Mouse (Mus musculus) liver, embryonic 14.5 days (tissue): ENCODE results near the gene AI593442. TPM values are rescaled to one million over a fixed set of nuclear protein-coding genes. Genes with fewer than 3 reads are reported as not detected.

Experiments used
- ATAC-seq: fragments of 200-750 bp; cut with Nextera tagmentation; 2 replicates; pipeline ENCODE4 v1.8.0; 2017; ENCODE audit warnings: moderate number of reproducible peaks, mild to moderate bottlenecking, moderate library complexity; ENCODE audit not compliant: insufficient read depth
- DNase-seq, 3 experiments: peaks; one replicate each; pipeline ENCODE4 v3.0.0-alpha.2; 2012 to 2013; ENCODE audit warnings: low read depth in 3 of 3, low spot score in 3 of 3
- H3K27ac ChIP-seq: fragments of 300-500 bp; sonication (generic); 2 replicates; pipeline ENCODE4 v1.5.1; 2014; ENCODE audit warnings: moderate library complexity, mild to moderate bottlenecking, control low read depth, inconsistent platforms
- H3K27me3 ChIP-seq: fragments of 300-500 bp; sonication (generic); 2 replicates; pipeline ENCODE4 v1.6.1; 2014; ENCODE audit warnings: mild to moderate bottlenecking, low read length, moderate library complexity; ENCODE audit not compliant: control insufficient read depth, insufficient read depth
- H3K36me3 ChIP-seq: fragments of 300-500 bp; sonication (generic); replicated peaks from 2 replicates; pipeline ENCODE4 v1.6.1; 2014; ENCODE audit warnings: low read depth; ENCODE audit not compliant: control insufficient read depth, insufficient read depth
- H3K4me1 ChIP-seq, 2 experiments: fragments of 200-500 bp in 1 of 2; fragments of 300-500 bp in 1 of 2; sonication (generic) in 1 of 2; replicated peaks; 2 replicates each; pipeline ENCODE4 v1.6.1; 2012 to 2014; ENCODE audit warnings: antibody characterized with exemption in 1 of 2, inconsistent platforms in 1 of 2, low read length in 1 of 2; ENCODE audit not compliant: control insufficient read depth in 2 of 2, insufficient read depth in 2 of 2
- H3K4me2 ChIP-seq: fragments of 300-500 bp; sonication (generic); 2 replicates; pipeline ENCODE4 v1.6.1; 2014; ENCODE audit warnings: low read depth, mild to moderate bottlenecking, control low read depth, moderate library complexity
- H3K4me3 ChIP-seq, 2 experiments: fragments of 200-500 bp in 1 of 2; fragments of 300-500 bp in 1 of 2; sonication (generic) in 1 of 2; 2 replicates each; pipeline ENCODE4 v1.5.1; 2012 to 2014; ENCODE audit warnings: low read depth in 2 of 2, low read length in 2 of 2, mild to moderate bottlenecking in 2 of 2, control low read depth in 1 of 2, inconsistent platforms in 1 of 2, moderate library complexity in 1 of 2; ENCODE audit not compliant: insufficient read depth in 1 of 2
- H3K9ac ChIP-seq: fragments of 300-500 bp; sonication (generic); replicated peaks from 2 replicates; pipeline ENCODE4 v1.6.1; 2014; ENCODE audit warnings: mild to moderate bottlenecking, control low read depth, moderate library complexity
- H3K9me3 ChIP-seq: fragments of 300-500 bp; sonication (generic); 2 replicates; pipeline ENCODE4 v1.6.1; 2016; ENCODE audit warnings: low read length, mixed read lengths; ENCODE audit not compliant: control insufficient read depth
- CTCF ChIP-seq: IDR thresholded peaks from 2 replicates; pipeline ENCODE4 v1.5.1; 2016; ENCODE audit warnings: antibody characterized with exemption, low read depth, control low read depth
- EP300 ChIP-seq: IDR thresholded peaks from 2 replicates; pipeline ENCODE4 v1.6.1; 2016; ENCODE audit warnings: antibody characterized with exemption, low read depth
- WGBS: fragments of 180-500 bp; shearing (Covaris S2); extraction: QIAGEN DNeasy Blood & Tissue Kit; methylation state at CpG from one replicate; pipeline ENCODE4 v1.1.7; 2014; ENCODE audit not compliant: insufficient replicate concordance; 5-methylcytosine and 5-hydroxymethylcytosine counted together
- polyA plus RNA-seq, 2 experiments: library from polyadenylated mRNA; depleted of rRNA in 1 of 2; stranded (reverse) in 1 of 2; unstranded in 1 of 2; fragments of >200 nt; fragmentation: Nextera tagmentation in 1 of 2; extraction: Ambion mirVana in 1 of 2; gene quantifications; 2 replicates each; pipeline versions ENCODE4 v1.2.1 to v1.2.3; 2012 to 2014

Gene AI593442
- polyA plus RNA-seq, 2 experiments = 0.01 TPM; not detected in 1

- H3K27me3 ChIP-seq = no peaks in the 10 kb centered on the region
- no peaks in the 10 kb centered on the region for H3K9me3 ChIP-seq
- 13% methylated on average over 4 of the region's 4 CpGs for WGBS
- H3K36me3 ChIP-seq = no peaks in the 10 kb centered on the region
- no peak for ATAC-seq
- DNase-seq = no peak
- H3K4me2 ChIP-seq = no peak overlapping the region
- H3K9ac ChIP-seq = no peak overlapping the region
- H3K4me1 ChIP-seq = no peaks in the 10 kb centered on the region; a peak in 1 of 4 replicates
- TF ChIP-seq CTCF = no peak
- no peak for TF ChIP-seq EP300
- no peak overlapping the region for H3K27ac ChIP-seq
- no peak overlapping the region for H3K4me3 ChIP-seq
Observed at GRCm38 (mm10) chr9:52623926-52624325, 55.7 kb downstream of the AI593442 start.
